Mouse (Mus musculus): ENCODE results near the gene Opa1.

Gene Opa1

DNA sequence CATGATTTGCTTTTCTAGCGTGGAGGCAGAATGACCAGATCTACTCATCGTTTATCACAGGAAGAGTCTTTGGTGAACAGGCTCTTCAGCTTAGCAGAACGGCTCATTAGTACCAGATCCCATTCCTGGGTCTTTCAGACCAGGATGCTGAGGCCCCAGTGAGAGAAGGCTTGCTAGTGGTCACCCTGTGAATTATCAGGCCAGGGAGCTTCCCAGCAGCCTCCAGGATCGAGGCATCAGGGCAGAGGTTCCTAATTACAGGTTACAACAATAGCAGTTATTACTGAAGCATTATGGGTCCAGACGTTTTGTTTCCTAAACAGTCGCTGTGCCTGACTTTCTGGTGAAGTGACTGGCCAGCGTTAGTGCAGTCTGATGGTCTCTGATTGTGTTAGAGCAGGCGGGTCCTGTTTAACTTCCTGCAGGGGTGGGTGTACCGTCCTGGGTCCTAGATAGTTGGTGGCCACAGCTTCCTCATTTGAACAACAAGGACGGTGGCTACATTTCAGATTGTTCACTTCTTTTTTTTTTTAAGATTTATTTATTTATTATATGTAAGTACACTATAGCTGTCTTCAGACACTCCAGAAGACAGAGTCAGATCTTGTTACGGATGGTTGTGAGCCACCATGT, 110.2 kb downstream of the Opa1 start:
- DNase-seq (ENCODE audit: low spot score), result no peak

DNA sequence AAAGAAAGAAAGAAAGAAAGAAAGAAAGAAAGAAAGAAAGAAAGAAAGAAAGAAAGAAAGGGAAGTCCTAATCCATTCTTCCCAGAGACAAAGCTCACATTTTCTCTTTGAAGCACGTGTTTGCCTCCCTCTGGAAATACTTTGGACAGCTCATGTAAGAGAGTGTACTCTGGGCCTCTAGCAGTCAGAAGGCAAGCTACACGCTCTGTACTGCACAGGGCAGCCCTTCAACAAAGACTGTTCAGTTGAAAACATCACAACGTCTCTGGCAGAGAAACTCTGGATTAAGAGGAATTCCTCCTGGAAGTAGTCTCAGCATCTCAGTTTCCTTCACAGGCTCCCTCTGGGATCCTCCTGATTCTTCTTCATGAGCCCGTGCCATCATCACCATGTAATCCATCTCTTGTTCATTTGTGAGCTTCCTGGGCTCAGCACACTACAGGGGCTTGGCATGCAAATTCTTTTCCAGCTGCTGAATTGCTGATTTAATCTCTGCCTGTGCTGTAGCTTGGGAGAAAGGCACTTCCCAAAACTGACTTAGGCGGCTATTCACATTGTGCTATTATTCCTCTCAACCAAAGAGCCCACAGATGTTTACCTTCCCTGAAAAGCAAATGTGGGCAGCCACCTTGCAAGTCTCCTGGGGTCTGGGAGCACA, 114.0 kb downstream of the Opa1 start:
- no peak for DNase-seq (ENCODE audit: low spot score)

DNA sequence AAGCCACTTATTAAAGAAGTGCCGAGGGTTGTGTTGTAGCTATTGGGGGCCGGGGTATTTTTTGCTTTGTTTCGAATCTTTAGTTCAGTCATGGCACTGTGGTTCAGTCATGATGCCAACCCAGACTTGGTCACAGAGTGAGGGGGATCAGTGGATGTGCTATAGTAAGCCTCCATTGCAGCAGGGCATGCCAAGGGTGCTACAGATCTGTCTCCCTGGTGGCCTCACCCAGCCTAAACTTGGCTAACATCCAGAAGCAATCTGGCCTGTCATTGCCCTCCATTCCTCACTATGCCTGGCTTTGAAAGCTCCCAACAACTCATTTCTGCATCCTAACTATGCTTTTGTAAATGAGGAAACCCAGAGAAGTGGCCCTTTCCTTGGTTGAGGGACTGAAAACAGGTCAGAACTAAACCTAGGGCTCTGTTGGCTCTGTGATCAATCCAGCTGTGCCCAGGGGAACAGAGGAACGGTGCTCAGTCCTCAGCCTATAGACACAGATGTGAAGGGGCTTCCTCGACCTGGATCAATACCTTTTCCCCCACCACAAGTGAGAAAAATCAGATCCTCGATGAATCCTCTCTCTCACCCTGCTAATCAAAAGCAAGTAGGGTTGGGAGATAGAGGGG, 114.8 kb downstream of the Opa1 start:
- no peak for DNase-seq (ENCODE audit: low spot score)

DNA sequence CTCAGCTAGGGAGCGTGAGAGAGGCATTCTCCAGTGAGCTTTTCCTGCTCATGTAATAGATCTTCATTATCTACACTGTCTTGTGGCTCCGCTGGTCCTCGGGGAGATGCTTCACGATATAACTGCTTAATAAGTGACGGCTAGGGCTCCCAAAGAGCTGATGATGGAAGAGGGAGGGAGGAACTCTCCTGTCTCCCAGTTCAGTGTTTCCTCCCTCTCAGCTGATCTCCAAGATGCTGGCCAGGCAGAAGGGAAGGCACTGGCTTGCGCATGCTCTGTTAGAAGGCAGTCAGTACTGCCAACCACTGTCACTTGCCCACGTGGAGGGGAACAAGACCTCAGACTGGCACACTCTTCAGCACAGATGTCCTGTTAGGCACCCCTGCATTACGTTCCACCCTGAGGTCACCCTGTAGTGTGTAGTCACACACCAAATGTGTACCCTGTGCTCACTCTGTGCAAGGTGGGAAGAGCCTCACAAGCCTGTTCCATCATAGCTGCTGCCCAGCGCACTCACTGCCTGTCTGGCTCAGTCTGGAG, 115.4 kb downstream of the Opa1 start:
- no peak for DNase-seq (ENCODE audit: low spot score)

Data from embryo, embryonic 10 days (tissue).